Mouse (Mus musculus) liver, adult 2 months (tissue): ENCODE results near the gene Rad50.

ENCODE experiments used
- CTCF ChIP-seq: fragments of 200-500 bp; IDR thresholded peaks from 2 replicates; pipeline ENCODE4 v1.5.1; 2011; ENCODE audit warnings: low read depth, low read length, control low read depth
- POLR2A ChIP-seq: fragments of 200-500 bp; IDR thresholded peaks from 2 replicates; pipeline ENCODE4 v1.6.1; 2011; ENCODE audit warnings: low read length, control low read depth; ENCODE audit not compliant: insufficient read depth; ENCODE audit errors: extremely low read depth

- TF ChIP-seq CTCF (no peak), POLR2A (no peak)
Observed at GRCm38 (mm10) chr11:53671414-53671813, 35.7 kb downstream of the Rad50 start.
